Mouse (Mus musculus) brain, embryonic 14.5 days (tissue): ENCODE data around the gene Itga3. TPM values are rescaled to one million over a fixed set of nuclear protein-coding genes. Genes with fewer than 3 reads are reported as not detected.

Source experiments
- DNase-seq: peaks from one replicate; pipeline ENCODE4 v3.0.0-alpha.2; 2011; ENCODE audit warnings: low read depth
- CTCF ChIP-seq: fragments of 200-500 bp; IDR thresholded peaks from 2 replicates; pipeline ENCODE4 v1.5.1; 2012; ENCODE audit warnings: inconsistent platforms, mild to moderate bottlenecking, moderate library complexity, borderline replicate concordance; ENCODE audit not compliant: insufficient read depth, insufficient read length; ENCODE audit errors: extremely low read depth
- POLR2A ChIP-seq: fragments of 200-500 bp; IDR thresholded peaks from 2 replicates; pipeline ENCODE4 v1.6.1; 2012; ENCODE audit warnings: mild to moderate bottlenecking, inconsistent platforms, borderline replicate concordance; ENCODE audit not compliant: poor library complexity, insufficient read depth, insufficient read length, severe bottlenecking; ENCODE audit errors: extremely low read depth
- polyA plus RNA-seq: library from polyadenylated mRNA; depleted of rRNA; stranded (reverse); fragments of >200 nt; gene quantifications from 2 replicates; pipeline ENCODE4 v1.2.3, GENCODE M21; 2012; rRNA removed

Itga3 gene
- polyA plus RNA-seq, 1 experiment: 29.3 TPM

DNA sequence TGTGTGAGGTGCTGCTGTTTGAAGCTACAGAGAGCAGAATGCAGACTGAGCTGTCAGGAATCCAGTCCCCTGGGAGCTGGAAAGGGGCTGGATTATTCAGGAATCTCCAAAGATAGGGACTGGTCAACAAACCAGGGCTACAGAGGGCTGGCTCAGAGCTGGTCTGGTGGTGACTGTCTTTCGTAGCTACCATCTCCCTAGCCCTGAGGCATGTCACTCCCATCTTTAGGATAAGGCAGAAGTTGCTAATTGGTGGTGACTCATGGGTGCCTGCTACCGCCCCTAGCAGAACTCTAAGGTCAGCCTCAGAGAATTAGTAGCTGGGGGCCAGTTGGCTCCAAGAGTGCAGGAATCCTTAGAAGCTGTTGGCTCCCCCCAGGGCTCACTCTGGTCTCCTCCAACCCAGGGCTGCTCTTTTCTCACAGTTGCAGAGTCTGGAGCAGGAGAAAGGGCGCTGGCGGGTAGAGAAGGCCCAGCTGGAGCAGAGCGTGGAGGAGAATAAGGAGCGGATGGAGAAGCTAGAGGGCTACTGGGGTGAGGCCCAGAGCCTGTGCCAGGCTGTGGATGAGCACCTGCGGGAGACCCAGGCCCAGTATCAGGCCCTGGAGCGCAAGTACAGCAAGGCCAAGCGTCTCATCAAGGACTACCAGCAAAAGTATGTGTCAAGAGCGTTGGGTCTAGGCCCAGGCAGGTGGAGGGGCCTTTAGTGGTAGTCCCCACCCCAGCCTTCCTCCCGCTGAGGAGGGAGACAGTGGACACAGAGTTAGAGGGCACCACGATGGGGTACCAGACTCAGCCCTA lies 72.3 kb downstream of the Itga3 start:
- no peak for TF ChIP-seq CTCF
- TF ChIP-seq POLR2A: no peak
- DNase-seq: no peak

GRCm38 (mm10) chr11:95002705-95003104 lies 73.9 kb downstream of the Itga3 start:
- TF ChIP-seq CTCF (no peak), POLR2A (no peak)
- no peak for DNase-seq

DNA sequence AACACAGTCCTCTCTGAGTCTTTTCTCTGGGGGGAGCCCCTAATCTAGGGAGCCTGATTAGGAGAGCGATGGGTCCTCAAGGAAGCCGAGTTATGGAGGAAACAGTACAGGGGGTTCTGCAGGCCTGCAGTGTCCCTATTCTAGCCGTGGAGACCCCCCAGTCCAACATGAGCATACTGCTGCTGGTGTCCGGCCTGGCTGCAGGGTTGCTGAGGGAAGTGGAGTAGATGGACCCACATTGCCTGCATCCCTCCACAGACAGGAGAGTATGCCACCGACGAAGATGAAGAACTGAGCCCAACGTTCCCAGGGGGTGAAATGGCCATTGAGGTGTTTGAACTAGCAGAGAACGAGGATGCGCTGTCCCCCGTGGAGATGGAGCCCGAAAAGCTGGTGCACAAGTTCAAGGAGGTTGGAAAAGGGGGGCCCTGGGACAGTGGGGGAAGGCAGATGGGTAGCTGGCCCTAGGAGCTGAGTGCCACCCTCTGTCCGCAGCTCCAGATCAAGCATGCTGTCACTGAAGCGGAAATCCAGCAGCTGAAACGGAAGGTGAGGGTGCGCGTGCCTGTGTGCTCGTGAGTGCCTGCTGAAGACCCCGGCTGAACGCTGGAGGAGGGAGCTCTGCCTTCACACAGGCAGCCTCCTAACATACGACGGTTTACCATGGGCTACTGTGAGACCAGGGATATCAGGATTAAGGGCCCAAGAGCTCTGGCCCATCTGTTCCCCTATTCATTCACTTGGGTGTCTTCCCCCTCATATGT lies 74.8 kb downstream of the Itga3 start:
- no peak for DNase-seq
- TF ChIP-seq POLR2A: no peak
- no peak for TF ChIP-seq CTCF

DNA sequence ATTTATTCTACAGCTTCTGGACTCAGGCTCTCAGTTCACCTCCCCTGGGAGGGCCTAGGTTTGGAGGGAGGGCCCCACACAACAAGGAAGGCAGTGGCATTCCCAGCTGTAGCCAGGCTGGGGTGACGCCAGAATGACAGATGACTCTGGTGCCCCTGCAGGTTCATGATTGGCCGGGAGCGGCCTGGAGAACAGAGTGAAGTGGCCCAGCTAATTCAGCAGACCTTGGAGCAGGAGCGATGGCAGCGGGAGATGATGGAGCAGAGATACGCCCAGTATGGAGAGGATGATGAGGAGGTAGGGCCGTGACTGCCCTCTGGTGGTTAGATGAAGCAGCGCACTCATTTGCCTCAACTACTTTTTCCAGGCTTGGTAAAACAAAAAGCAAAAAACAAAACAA lies 75.5 kb downstream of the Itga3 start:
- peak; percentile 89 for DNase-seq
- TF ChIP-seq CTCF (peak; percentile 87), POLR2A (no peak)

- TF ChIP-seq POLR2A (no peak), CTCF (no peak)
- no peak for DNase-seq
Observed at GRCm38 (mm10) chr11:95000548-95000947, 76.1 kb downstream of the Itga3 start.

GRCm38 (mm10) chr11:95000128-95000527 lies 76.5 kb downstream of the Itga3 start:
- TF ChIP-seq CTCF (no peak), POLR2A (no peak)
- DNase-seq: no peak

GRCm38 (mm10) chr11:94998041-94998531 lies 78.5 kb downstream of the Itga3 start:
- TF ChIP-seq CTCF (no peak), POLR2A (no peak)
- peak; percentile 67 for DNase-seq

DNA sequence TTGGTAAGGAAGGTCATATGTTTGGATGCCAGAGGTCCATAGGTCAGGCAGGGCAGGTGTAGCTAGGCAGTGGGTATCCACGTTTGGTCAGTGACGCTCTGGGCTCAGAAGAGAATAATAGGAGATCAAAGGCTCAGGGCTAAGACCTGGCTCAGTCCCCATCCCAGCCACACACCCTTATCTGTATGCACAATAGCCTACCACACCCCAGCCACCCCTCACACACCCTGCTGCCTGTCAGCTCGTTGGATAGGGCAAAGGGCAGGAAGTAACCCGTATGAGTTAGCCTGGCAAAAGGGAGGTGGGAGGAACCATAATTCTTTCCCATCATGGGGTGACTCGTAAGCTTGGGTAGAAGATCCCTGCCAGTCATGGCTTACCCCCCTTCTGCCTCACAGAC lies 79.0 kb downstream of the Itga3 start:
- DNase-seq: no peak
- no peak for TF ChIP-seq POLR2A
- no peak for TF ChIP-seq CTCF

DNA sequence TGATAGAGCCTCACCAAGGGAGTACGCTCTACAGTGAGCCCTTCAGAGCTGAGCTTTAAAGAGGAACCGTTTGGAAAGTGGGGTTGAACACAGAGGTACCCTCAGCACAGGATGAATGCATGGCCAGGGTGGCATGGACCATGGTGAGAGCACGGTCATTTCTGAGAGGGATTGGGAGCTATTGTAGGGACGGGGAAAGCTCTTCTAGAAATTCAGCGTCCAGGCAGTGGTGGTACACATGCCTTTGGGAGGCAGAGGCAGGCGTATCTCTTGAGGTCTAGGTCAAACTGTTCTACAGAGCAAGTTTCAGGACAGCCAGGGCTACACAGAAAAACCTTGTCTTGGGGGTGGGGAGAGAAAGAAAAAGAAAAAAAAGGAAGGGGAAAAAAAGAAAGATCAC lies 79.6 kb downstream of the Itga3 start:
- no peak for TF ChIP-seq CTCF
- TF ChIP-seq POLR2A: no peak

GRCm38 (mm10) chr11:94996101-94996500 lies 80.5 kb downstream of the Itga3 start:
- DNase-seq: no peak
- TF ChIP-seq POLR2A (no peak), CTCF (no peak)

More for the DNA sequence above, 79.6 kb downstream of the Itga3 start:
- no peak for DNase-seq

GRCm38 (mm10) chr11:94994947-94995772 lies 81.4 kb downstream of the Itga3 start:
- TF ChIP-seq CTCF (no peak), POLR2A (no peak)
- DNase-seq: no peak

Other genes starting within 250 kb of the Itga3 start
- 44.1 and 192 TPM in 2 replicates for gene Col1a1, start 140.6 kb downstream of the Itga3 start, polyA plus RNA-seq
- 0.09 TPM in 1 of 2 replicates, not detected in the other for gene Hils1, start 109.2 kb downstream of the Itga3 start, polyA plus RNA-seq
- 0.25 and 0.73 TPM in 2 replicates for gene Sgca, start 100.5 kb downstream of the Itga3 start, polyA plus RNA-seq
- gene Ppp1r9b, start 85.8 kb downstream of the Itga3 start, polyA plus RNA-seq: 37.9 and 81.2 TPM in 2 replicates
- gene Samd14, start 66.9 kb downstream of the Itga3 start, polyA plus RNA-seq: 141 and 186 TPM in 2 replicates
- 17.9 and 26.1 TPM in 2 replicates for gene Pdk2, start 35.4 kb downstream of the Itga3 start, polyA plus RNA-seq
- gene Dlx3, start 43.3 kb upstream of the Itga3 start, polyA plus RNA-seq: 0.26 and 0.92 TPM in 2 replicates
- gene Dlx4, start 69.5 kb upstream of the Itga3 start, polyA plus RNA-seq: 0.10 TPM in 2 replicates
- not detected in 2 replicates for gene Tac4, start 184.7 kb upstream of the Itga3 start, polyA plus RNA-seq
- gene Kat7, start 233.4 kb upstream of the Itga3 start, polyA plus RNA-seq: 48.5 and 50.9 TPM in 2 replicates